Mouse (Mus musculus) bone marrow, adult 2 months (tissue): ENCODE results near the gene Rnf24.

ENCODE experiments used
- CTCF ChIP-seq: fragments of 200-500 bp; IDR thresholded peaks from 2 replicates; pipeline ENCODE4 v1.5.1; 2011; ENCODE audit warnings: low read length, control low read depth; ENCODE audit not compliant: control insufficient read depth, insufficient read depth
- POLR2A ChIP-seq: fragments of 200-500 bp; IDR thresholded peaks from 2 replicates; pipeline ENCODE4 v1.6.1; 2011; ENCODE audit warnings: low read depth, mild to moderate bottlenecking, control low read depth, low read length, borderline replicate concordance; ENCODE audit not compliant: control insufficient read depth

DNA sequence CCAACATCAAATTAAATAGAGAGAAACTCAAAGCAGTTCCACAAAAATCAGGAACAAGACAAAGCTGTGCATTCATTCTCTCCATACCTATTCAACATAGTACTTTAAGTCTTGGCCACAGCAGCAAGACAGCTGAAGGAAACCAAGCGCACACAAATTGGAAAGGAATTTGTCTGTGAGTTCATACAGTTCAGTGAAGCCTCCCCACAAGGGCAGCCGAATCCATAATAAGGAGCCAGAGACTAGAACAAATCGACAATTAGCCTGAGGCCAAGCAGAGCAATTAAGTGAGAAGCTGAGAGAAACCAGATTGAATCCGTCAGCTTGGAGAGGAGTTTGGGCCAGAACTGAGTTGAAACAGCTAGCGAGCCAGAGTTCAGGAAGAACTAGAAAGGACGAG, 33.3 kb downstream of the Rnf24 start:
- TF ChIP-seq CTCF = no peak
- TF ChIP-seq POLR2A = no peak
